In genomic region chr10:126929543-126929942, GRCm38 (mm10) we compare ENCODE assay signal across 8 mouse cellular contexts. TPM values are rescaled to one million over a fixed set of nuclear protein-coding genes. Genes with fewer than 3 reads are reported as not detected.
DNase-seq lines count a peak whose midpoint lies in the region; ATAC-seq and TF ChIP-seq lines count a peak whose summit lies in the region.

No protein-coding gene starts in this region.

- intact Hi-C loops in heart, postnatal 36 days (cut with DNase I), result loop anchor here (2.0 kb wide), 1 partner anchor 57 kb away; no protein-coding TSS in a partner anchor

- peak overlapping the region; percentile 92 for H3K27ac ChIP-seq in heart, embryonic 10.5 days
- H3K27ac ChIP-seq in liver, postnatal 0 days (ENCODE audit: low read depth), result peak overlapping the region; percentile 90; the same call in 1 of the 2 replicates
- H3K27ac ChIP-seq in embryonic facial prominence, embryonic 15.5 days (replicated peaks), result peak overlapping the region; percentile 96
- H3K27ac ChIP-seq in neural tube, embryonic 14.5 days (ENCODE audit: low read depth, low read length), result peak overlapping the region; percentile 34

- peaks cover 59% of the 10 kb centered on the region for H3K4me1 ChIP-seq in heart, embryonic 10.5 days
- peaks cover 14% of the 10 kb centered on the region; the same call in 1 of the 2 replicates for H3K4me1 ChIP-seq in liver, postnatal 0 days (ENCODE audit: insufficient read depth)
- H3K4me1 ChIP-seq in embryonic facial prominence, embryonic 15.5 days, result peaks cover 83% of the 10 kb centered on the region
- H3K4me1 ChIP-seq in neural tube, embryonic 14.5 days (ENCODE audit: control insufficient read depth, insufficient read depth, low read length), result peaks cover 26% of the 10 kb centered on the region

- H3K4me2 ChIP-seq in liver, postnatal 0 days (ENCODE audit: low read depth, low read length), result no peak overlapping the region
- peak overlapping the region; percentile 93; the same call in 1 of the 2 replicates for H3K4me2 ChIP-seq in embryonic facial prominence, embryonic 15.5 days (replicated peaks)
- H3K4me2 ChIP-seq in neural tube, embryonic 14.5 days (ENCODE audit: low read depth, low read length), result no peak overlapping the region

- H3K9ac ChIP-seq in liver, postnatal 0 days (replicated peaks), result no peak overlapping the region
- 0 out of 2 replicates have a peak overlapping the region, but pooled peaks have one; percentile 51 for H3K9ac ChIP-seq in embryonic facial prominence, embryonic 15.5 days
- H3K9ac ChIP-seq in neural tube, embryonic 14.5 days (replicated peaks; ENCODE audit: low read depth, low read length), result no peak overlapping the region

- no peak for DNase-seq in heart, embryonic 10.5 days (ENCODE audit: low spot score)
- no peak for DNase-seq in heart, postnatal 36 days
- no peak for DNase-seq in liver, postnatal 0 days
- no peak for DNase-seq in liver
- no peak for DNase-seq in spleen, postnatal 14 days (ENCODE audit: low spot score in 2 of 2)
- no peak for DNase-seq in thymus, postnatal 36 days

- TF ChIP-seq EP300 in liver, postnatal 0 days (IDR thresholded peaks at IDR 0.05; ENCODE audit: low read depth), result no peak

- H3K4me3 ChIP-seq in heart, embryonic 10.5 days, result no peak overlapping the region
- no peak overlapping the region for H3K4me3 ChIP-seq in liver, postnatal 0 days (ENCODE audit: low read depth, low read length)
- no peak overlapping the region for H3K4me3 ChIP-seq in embryonic facial prominence, embryonic 15.5 days (replicated peaks)
- no peak overlapping the region for H3K4me3 ChIP-seq in neural tube, embryonic 14.5 days (ENCODE audit: low read depth, low read length)

- WGBS in heart, embryonic 10.5 days, result 51% methylated on average over 3 of the region's 3 CpGs
- 46% methylated on average over 3 of the region's 3 CpGs for WGBS in liver, postnatal 0 days (ENCODE audit: insufficient replicate concordance)
- WGBS in embryonic facial prominence, embryonic 15.5 days, result 33% methylated on average over 3 of the region's 3 CpGs
- WGBS in neural tube, embryonic 14.5 days, result 43% methylated on average over 3 of the region's 3 CpGs

- H3K27me3 ChIP-seq in heart, embryonic 10.5 days (ENCODE audit: insufficient read depth, poor library complexity, severe bottlenecking), result peaks cover 13% of the 10 kb centered on the region
- peaks cover 10% of the 10 kb centered on the region for H3K27me3 ChIP-seq in liver, postnatal 0 days (ENCODE audit: insufficient read depth, low read length)
- no peaks in the 10 kb centered on the region for H3K27me3 ChIP-seq in embryonic facial prominence, embryonic 15.5 days
- no peaks in the 10 kb centered on the region for H3K27me3 ChIP-seq in neural tube, embryonic 14.5 days (ENCODE audit: control insufficient read depth, insufficient read depth, low read length)

- no peaks in the 10 kb centered on the region for H3K9me3 ChIP-seq in heart, embryonic 10.5 days
- H3K9me3 ChIP-seq in liver, postnatal 0 days (ENCODE audit: low read length), result no peaks in the 10 kb centered on the region
- H3K9me3 ChIP-seq in embryonic facial prominence, embryonic 15.5 days (replicated peaks), result no peaks in the 10 kb centered on the region
- no peaks in the 10 kb centered on the region for H3K9me3 ChIP-seq in neural tube, embryonic 14.5 days (ENCODE audit: control insufficient read depth, low read length)

- no peaks in the 10 kb centered on the region for H3K36me3 ChIP-seq in heart, embryonic 10.5 days
- H3K36me3 ChIP-seq in liver, postnatal 0 days (replicated peaks; ENCODE audit: insufficient read depth, low read length), result no peaks in the 10 kb centered on the region
- no peaks in the 10 kb centered on the region for H3K36me3 ChIP-seq in embryonic facial prominence, embryonic 15.5 days
- H3K36me3 ChIP-seq in neural tube, embryonic 14.5 days (ENCODE audit: control insufficient read depth, insufficient read depth, low read length), result no peaks in the 10 kb centered on the region

- no peak for ATAC-seq in liver, postnatal 0 days
- no peak for ATAC-seq in embryonic facial prominence, embryonic 15.5 days (ENCODE audit: insufficient number of reproducible peaks, low FRiP score, low TSS enrichment, low read depth)
- ATAC-seq in neural tube, embryonic 14.5 days (ENCODE audit: low read depth), result no peak

- TF ChIP-seq CTCF in liver, postnatal 0 days (IDR thresholded peaks at IDR 0.05; ENCODE audit: low read depth), result no peak

RNA-seq across cellular contexts. Expression of gene Atp23, which starts 28.4 kb away (rescaled TPM):
- polyA plus RNA-seq in heart, embryonic 10.5 days (2016; fragmentation: Nextera tagmentation; extraction: Ambion mirVana), result 10.8 and 15.4 TPM in 2 replicates
- total RNA-seq in heart, postnatal 36 days (2021), result 1 to 10 TPM; 3.6 to 4.4 TPM
- polyA plus RNA-seq in liver, postnatal 0 days (2015; fragmentation: Nextera tagmentation; extraction: Ambion mirVana), result 5.8 and 7.1 TPM in 2 replicates
- 16.0 and 16.5 TPM in 2 replicates for polyA plus RNA-seq in embryonic facial prominence, embryonic 15.5 days (2015; fragmentation: Nextera tagmentation; extraction: Ambion mirVana)
- polyA plus RNA-seq in neural tube, embryonic 14.5 days (2014; fragmentation: Nextera tagmentation; extraction: Ambion mirVana), result 15.6 and 16.7 TPM in 2 replicates

RNA-seq across cellular contexts. Expression of gene Ctdsp2, which starts 49.0 kb away (rescaled TPM):
- 37.8 and 46.2 TPM in 2 replicates for polyA plus RNA-seq in heart, embryonic 10.5 days (2016; fragmentation: Nextera tagmentation; extraction: Ambion mirVana)
- 100 to 1,000 TPM; 131 to 136 TPM for total RNA-seq in heart, postnatal 36 days (2021)
- polyA plus RNA-seq in liver, postnatal 0 days (2015; fragmentation: Nextera tagmentation; extraction: Ambion mirVana), result 10.7 and 11.4 TPM in 2 replicates
- polyA plus RNA-seq in embryonic facial prominence, embryonic 15.5 days (2015; fragmentation: Nextera tagmentation; extraction: Ambion mirVana), result 92.5 and 93.9 TPM in 2 replicates
- 15.1 and 27.9 TPM in 2 replicates for polyA plus RNA-seq in neural tube, embryonic 14.5 days (2014; fragmentation: Nextera tagmentation; extraction: Ambion mirVana)

Comparison
In these comparisons a context has a peak if more than half of its experiments do, and no peak if none do; other contexts are left out.
1. H3K27ac ChIP-seq: peak in every context shown above with its lines; median percentile 96 in embryonic facial prominence, embryonic 15.5 days; 92 in heart, embryonic 10.5 days; 90 in liver, postnatal 0 days; 34 in neural tube, embryonic 14.5 days.